Mouse (Mus musculus) layer of hippocampus, postnatal 14 days (tissue): ENCODE data around the gene Lce1g. TPM values are rescaled to one million over a fixed set of nuclear protein-coding genes. Genes with fewer than 3 reads are reported as not detected.

Experiments used
- DNase-seq, 2 experiments: peaks; one replicate each; pipeline ENCODE4 v3.0.0; 2021 to 2022; ENCODE audit warnings: low spot score in 2 of 2, mixed read lengths in 1 of 2
- long read RNA-seq, 2 experiments: library from polyadenylated mRNA; stranded (forward); transcript quantifications; one replicate each; pipeline ENCODE4 v2.0.0; 2021
- total RNA-seq, 2 experiments: library from RNA; stranded (reverse); gene quantifications; 2 replicates each; pipeline ENCODE4 v1.2.3; 2021

The Lce1g gene
- not detected for total RNA-seq
- long read RNA-seq, experiment 1: 0 reads
- long read RNA-seq, experiment 2: 0 reads

- DNase-seq: no peak
Observed at GRCm38 (mm10) chr3:92752238-92752637, at the start of gene Lce1g. Gene Lce1g, minus strand, starts transcription at chr3:92752338.

- DNase-seq: no peak
Observed at GRCm38 (mm10) chr3:92790414-92790813, 38.3 kb upstream of the Lce1g start, which contains the start of gene Lce1j. Gene Lce1j, minus strand, starts transcription at chr3:92790514.

- DNase-seq: no peak
Observed at GRCm38 (mm10) chr3:92778799-92779198, 26.7 kb upstream of the Lce1g start, which contains the start of gene Lce1i. Gene Lce1i, minus strand, starts transcription at chr3:92778899.

GRCm38 (mm10) chr3:92771573-92771972 is 19.4 kb upstream of the Lce1g start:
- DNase-seq: no peak

GRCm38 (mm10) chr3:92764965-92765364 is 12.8 kb upstream of the Lce1g start, which contains the start of gene Lce1h:
Gene Lce1h, minus strand, starts transcription at chr3:92765065.
- DNase-seq: no peak

- DNase-seq: no peak
Observed at GRCm38 (mm10) chr3:92753197-92753596, 1.1 kb upstream of the Lce1g start.

GRCm38 (mm10) chr3:92738996-92739395 is 13.1 kb downstream of the Lce1g start, which contains the start of gene Gm38119:
Gene Gm38119, minus strand, starts transcription at chr3:92739096.
- DNase-seq: no peak

- DNase-seq: no peak
Observed at GRCm38 (mm10) chr3:92722631-92723030, 29.5 kb downstream of the Lce1g start.

GRCm38 (mm10) chr3:92720250-92720649 is 31.9 kb downstream of the Lce1g start, which contains the start of gene Lce1f:
Gene Lce1f, minus strand, starts transcription at chr3:92720350.
- no peak for DNase-seq

GRCm38 (mm10) chr3:92715122-92715521 is 37.0 kb downstream of the Lce1g start:
- no peak for DNase-seq

GRCm38 (mm10) chr3:92708974-92709373 is 43.2 kb downstream of the Lce1g start, which contains the start of gene Lce1e:
Gene Lce1e, minus strand, starts transcription at chr3:92709074.
- no peak for DNase-seq

Other genes starting within 250 kb of the Lce1g start
- not detected for gene 2310046K23Rik, start 217.8 kb downstream of the Lce1g start, total RNA-seq
- not detected for gene Ivl, start 178.6 kb downstream of the Lce1g start, total RNA-seq
- not detected for gene Smcp, start 163.3 kb downstream of the Lce1g start, total RNA-seq
- gene 2210017I01Rik, start 144.8 kb downstream of the Lce1g start, total RNA-seq: not detected
- gene Lce6a, start 130.7 kb downstream of the Lce1g start, total RNA-seq: not detected
- not detected for gene Lce1a1, start 104.0 kb downstream of the Lce1g start, total RNA-seq
- gene Lce1b, start 95.4 kb downstream of the Lce1g start, total RNA-seq: not detected
- not detected for gene Lce1a2, start 82.0 kb downstream of the Lce1g start, total RNA-seq
- gene Lce1c, start 73.1 kb downstream of the Lce1g start, total RNA-seq: not detected
- not detected for gene Lce1d, start 65.1 kb downstream of the Lce1g start, total RNA-seq
- not detected for gene Lce1e, start 43.3 kb downstream of the Lce1g start, total RNA-seq
- gene Lce1f, start 32.0 kb downstream of the Lce1g start, total RNA-seq: not detected
- not detected for gene Gm38119, start 13.2 kb downstream of the Lce1g start, total RNA-seq
- not detected for gene Lce1h, start 12.7 kb upstream of the Lce1g start, total RNA-seq
- gene Lce1i, start 26.6 kb upstream of the Lce1g start, total RNA-seq: not detected
- not detected for gene Lce1j, start 38.2 kb upstream of the Lce1g start, total RNA-seq
- gene Lce1k, start 55.6 kb upstream of the Lce1g start, total RNA-seq: not detected
- gene Kprp, start 74.9 kb upstream of the Lce1g start, total RNA-seq: not detected
- not detected for gene Lce1l, start 98.9 kb upstream of the Lce1g start, total RNA-seq
- not detected for gene 2310050C09Rik, start 117.9 kb upstream of the Lce1g start, total RNA-seq
- not detected for gene Lce3a, start 173.9 kb upstream of the Lce1g start, total RNA-seq
- not detected for gene Lce3b, start 180.6 kb upstream of the Lce1g start, total RNA-seq
- gene Lce3c, start 192.1 kb upstream of the Lce1g start, total RNA-seq: not detected
- not detected for gene Lce3d, start 205.1 kb upstream of the Lce1g start, total RNA-seq
- gene Lce3e, start 214.7 kb upstream of the Lce1g start, total RNA-seq: not detected
- gene Lce3f, start 239.9 kb upstream of the Lce1g start, total RNA-seq: not detected